Mouse (Mus musculus) gonadal fat pad, adult 2 months (tissue): ENCODE results near the gene Adipoq. TPM values are rescaled to one million over a fixed set of nuclear protein-coding genes. Genes with fewer than 3 reads are reported as not detected.
"Not testable (repeated sequence)": the region's sequence is repeated elsewhere in the genome, so short reads cannot be mapped to it uniquely, and the experiment has no call there.

Experiments
- DNase-seq: peaks from one replicate; pipeline ENCODE4 v3.0.0-alpha.2; 2012; ENCODE audit warnings: low read depth
- polyA plus RNA-seq: library from polyadenylated mRNA; depleted of rRNA; stranded (reverse); fragments of >200 nt; gene quantifications from 2 replicates; pipeline ENCODE4 v1.2.3, GENCODE M21; 2012; rRNA removed

The Adipoq gene
- polyA plus RNA-seq, result 935 and 1,691 TPM in 2 replicates

- DNase-seq, result no peak
Measured at GRCm38 (mm10) chr16:23146280-23146679, at the start of gene Adipoq. Adipoq (plus strand) TSS chr16:23146536.

DNA sequence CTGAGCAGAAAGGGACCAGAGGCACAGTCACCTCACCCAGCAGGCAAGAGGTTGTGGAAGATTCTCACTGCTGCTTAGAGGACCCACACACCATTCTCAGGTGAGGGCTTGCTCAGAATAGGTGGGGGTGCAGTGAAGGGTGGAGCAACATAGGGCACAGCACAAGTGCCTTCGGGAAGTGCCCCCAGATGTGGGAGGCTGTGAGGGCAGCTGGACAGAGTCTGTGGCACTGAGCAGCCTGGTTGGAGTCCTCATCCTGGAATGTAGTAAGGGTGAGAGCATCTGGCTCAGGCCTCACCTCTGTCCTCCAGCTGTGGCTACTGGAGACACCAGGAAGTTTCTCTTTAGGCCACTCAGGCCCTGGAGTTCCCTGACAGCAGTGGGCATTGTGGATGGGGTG is 49.5 kb upstream of the Adipoq start:
- not testable (repeated sequence) for DNase-seq

- not testable (repeated sequence) for DNase-seq
Measured at GRCm38 (mm10) chr16:23097290-23098104, 48.8 kb upstream of the Adipoq start.

GRCm38 (mm10) chr16:23098105-23098452 is 48.3 kb upstream of the Adipoq start:
- DNase-seq, result not testable (repeated sequence)

DNA sequence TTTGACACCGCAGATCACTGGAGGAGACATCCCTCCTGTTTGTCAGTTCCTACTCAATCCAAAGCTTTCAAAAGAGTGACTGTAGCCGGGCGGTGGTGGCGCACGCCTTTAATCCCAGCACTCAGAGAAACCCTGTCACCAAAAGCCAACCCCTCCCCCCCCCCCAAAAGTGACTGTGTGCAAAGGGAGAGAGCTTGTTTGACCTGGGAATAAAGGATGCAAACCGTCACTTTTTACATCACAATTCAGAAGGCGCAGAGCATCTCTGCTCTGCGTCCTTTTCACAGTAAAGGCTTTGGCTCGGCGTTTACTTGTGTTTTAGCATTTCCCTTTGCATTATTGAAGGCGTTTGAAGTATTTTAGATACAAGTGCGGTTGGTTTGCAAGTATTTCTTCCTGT is 46.7 kb upstream of the Adipoq start:
- DNase-seq, result no peak

DNA sequence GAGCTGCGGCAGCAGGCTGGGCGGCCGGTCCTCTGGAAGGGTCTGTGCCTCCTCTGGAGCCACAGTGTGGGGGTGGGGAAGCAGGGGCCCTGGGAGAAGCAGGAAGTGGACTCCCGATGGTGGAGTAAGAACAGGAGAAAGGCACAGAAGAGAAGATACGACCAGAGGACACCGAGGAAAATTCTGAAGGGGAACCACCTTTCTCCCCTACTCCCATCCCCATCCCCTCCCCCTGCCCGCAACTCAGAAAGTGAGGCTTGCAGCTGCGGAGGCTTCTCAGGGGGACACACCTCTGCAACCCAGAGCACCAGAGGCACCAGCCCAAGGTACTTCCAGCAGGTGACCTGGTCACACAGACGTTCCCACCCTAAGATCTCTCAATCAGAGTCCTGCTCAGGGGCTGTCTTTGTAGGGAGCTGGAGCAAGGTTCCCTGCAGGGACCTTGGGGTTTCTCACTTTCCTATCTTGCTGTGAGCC is 46.2 kb upstream of the Adipoq start:
- DNase-seq, result no peak

DNA sequence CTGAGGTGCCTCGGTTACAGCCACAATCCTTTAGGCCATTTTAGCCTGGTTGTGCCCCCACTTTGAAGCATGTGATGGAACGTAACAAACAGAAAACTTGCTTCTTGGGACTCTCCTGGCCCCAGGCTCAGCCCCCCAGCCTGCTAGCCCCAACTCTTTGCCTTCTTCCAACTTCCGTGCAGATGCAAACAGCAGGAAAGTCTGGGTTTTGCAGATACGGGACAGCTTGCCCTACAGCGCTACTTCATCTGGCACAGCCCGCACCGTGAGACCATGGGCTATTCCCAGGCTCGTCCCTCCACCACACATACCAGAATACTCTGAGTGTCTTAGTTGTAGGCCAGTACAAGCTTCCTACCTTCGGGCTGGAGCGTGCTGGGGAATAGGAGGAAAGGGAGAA is 45.7 kb upstream of the Adipoq start:
- DNase-seq, result no peak

DNA sequence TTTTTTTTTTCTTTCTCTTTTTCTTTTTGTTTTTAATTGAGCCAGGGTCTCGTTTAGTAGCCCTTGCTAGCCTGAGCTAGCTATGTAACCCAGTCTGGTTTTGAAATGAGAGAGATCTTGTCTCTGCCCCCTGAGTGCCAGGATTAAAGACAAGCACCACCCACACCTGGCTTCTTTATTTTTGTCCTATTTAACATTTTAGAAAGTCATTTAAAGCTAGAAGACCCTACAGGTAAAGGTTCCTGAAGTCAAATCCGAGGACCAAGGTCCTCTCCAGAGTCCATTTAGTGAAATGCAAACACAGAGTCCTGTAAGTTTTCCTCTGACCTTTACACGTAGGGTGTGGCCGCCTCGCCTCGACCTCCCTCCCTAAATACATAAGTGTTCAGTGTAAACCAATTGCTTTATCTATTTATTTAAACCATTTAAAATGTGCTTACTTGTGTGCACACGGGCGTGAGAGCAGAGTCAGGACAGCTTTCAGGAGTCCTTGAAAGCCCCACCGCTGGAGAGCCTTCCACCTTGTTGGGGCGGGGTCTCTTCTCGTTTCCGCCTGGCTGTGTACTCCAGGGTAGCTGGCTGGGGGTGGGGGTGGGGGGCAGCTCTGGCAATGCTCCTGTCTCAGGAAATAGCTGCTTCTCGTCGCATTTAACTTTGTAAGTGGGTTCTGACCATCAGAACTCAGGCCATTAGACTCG is 43.8 kb upstream of the Adipoq start:
- DNase-seq, result no peak

- DNase-seq, result no peak
Measured at GRCm38 (mm10) chr16:23103038-23103745, 43.1 kb upstream of the Adipoq start.

- no peak for DNase-seq
Measured at GRCm38 (mm10) chr16:23103841-23104240, 42.5 kb upstream of the Adipoq start.

DNA sequence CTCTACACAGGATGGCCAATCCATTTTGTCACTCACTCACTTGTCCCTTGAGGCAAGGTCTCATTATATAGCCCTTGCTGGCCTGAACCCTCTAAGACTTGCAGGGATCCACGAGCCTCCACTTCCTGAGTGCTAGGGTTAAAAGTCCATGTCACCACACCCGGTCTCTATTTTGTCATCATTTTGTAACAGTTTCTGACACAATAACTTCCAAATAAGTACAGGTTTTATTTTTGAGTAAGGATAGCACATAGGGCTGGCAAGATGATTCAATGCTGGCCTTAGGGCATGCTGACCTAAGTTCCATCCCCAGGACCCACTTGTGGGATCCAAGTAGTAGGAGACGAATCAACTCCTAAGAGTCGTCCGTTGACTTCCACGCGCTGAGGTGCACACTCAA is 40.2 kb upstream of the Adipoq start:
- DNase-seq, result no peak

- DNase-seq, result peak; percentile 57
Measured at GRCm38 (mm10) chr16:23107231-23107942, 38.9 kb upstream of the Adipoq start, which contains the start of gene Eif4a2. Eif4a2 (plus strand) TSS chr16:23107444.

DNA sequence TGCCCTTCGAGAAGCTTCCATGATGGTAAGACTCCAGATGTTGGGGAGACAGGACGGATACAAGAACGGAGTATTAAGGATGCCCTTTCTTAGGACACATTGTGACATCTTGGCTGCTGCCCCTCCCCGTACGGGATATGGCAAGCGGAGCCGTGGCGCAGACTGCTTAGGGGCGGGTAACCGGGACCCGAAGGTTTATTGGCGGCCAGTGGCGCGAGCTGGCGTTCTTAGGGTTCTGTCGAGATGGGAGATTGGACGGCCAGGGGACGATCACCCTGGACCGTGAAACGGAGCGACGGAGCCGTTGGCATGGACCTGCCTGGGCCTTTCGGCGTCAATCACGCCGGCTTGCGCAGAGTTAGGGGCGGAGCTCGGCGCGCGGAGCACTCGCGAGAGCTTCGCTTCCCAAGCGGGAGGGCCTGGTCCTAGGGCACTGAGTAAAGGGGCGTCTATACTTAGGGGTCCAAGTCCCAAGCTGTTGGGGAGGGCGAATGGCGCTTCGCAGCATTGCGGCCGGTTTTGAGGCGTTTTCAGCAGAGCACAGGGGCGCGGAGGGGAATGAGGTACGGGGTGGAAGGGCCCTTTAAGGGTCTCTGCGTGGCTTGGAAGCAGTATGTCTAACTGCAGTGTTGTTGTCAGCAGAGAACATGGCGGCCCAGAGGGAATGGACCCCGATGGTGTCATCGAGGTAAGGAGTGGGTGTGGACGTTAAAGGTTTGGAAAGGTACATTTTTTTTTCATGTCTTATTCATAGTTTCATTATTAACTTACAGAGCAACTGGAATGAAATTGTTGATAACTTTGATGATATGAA is 38.2 kb upstream of the Adipoq start:
- DNase-seq, result peak; percentile 28

- no peak for DNase-seq
Measured at GRCm38 (mm10) chr16:23108943-23109342, 37.4 kb upstream of the Adipoq start.

DNA sequence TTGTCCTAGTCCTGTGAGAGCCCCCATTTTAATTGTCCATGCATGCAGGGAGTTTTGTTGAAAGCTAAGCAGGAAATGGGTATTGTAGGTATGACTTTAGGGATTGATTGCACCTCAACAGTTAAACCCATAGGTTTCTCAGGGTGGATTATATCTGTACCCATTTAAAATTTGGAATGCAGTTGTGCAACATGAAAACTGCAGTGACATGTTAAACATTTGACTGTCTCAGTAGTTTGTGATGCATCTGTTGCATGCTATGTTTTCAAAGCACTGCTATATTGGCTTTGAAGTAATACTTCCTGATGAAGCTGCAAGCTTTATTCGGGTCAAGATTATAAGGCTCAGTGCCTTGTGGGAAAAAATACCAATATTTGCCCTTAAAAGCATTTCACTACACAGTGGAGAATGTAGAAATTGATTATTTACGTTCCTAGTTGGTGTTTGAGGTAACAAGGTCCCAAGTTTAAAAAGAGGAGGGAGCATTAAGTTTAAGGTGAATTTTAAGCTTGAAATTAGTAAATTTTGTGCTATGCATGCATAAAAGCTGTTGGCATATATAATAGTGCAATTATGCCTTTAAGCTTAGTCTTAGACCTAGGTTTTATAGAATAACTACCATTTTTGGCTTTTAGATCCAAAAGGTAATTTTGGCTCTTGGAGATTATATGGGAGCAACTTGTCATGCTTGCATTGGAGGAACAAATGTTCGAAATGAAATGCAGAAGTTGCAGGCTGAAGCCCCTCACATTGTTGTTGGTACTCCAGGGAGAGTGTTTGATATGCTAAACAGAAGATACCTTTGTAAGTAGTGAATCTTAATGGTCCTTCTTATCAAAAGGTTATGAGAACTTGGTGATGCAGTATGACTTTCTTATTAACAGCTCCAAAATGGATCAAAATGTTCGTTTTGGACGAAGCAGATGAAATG is 36.7 kb upstream of the Adipoq start:
- no peak for DNase-seq

GRCm38 (mm10) chr16:23112348-23112747 is 34.0 kb upstream of the Adipoq start:
- DNase-seq, result no peak

- no peak for DNase-seq
Measured at GRCm38 (mm10) chr16:23112861-23113435, 33.4 kb upstream of the Adipoq start.

GRCm38 (mm10) chr16:23113903-23114302 is 32.4 kb upstream of the Adipoq start:
- DNase-seq, result no peak
